Mouse (Mus musculus) left cerebral cortex, adult 18-20 months (tissue): ENCODE results near the gene Ankrd65. TPM values are rescaled to one million over a fixed set of nuclear protein-coding genes. Genes with fewer than 3 reads are reported as not detected.

Source experiments
- DNase-seq, 2 experiments: peaks; one replicate each; pipeline ENCODE4 v3.0.0; 2021 to 2022; ENCODE audit warnings: low spot score in 2 of 2, mixed read lengths in 1 of 2
- total RNA-seq, 2 experiments: library from RNA; stranded (reverse); gene quantifications; 2 replicates each; pipeline ENCODE4 v1.2.3; 2021

The Ankrd65 gene
- total RNA-seq, 2 experiments from 2014 or later, result 0.44 TPM; not detected in 1

- DNase-seq, result peak; percentile 88 to 93
These were observed 21.9 kb downstream of the Ankrd65 start, which contains the start of gene Ccnl2 for GRCm38 (mm10) chr4:155811929-155812664. Gene Ccnl2, plus strand, starts transcription at chr4:155812489.

DNA sequence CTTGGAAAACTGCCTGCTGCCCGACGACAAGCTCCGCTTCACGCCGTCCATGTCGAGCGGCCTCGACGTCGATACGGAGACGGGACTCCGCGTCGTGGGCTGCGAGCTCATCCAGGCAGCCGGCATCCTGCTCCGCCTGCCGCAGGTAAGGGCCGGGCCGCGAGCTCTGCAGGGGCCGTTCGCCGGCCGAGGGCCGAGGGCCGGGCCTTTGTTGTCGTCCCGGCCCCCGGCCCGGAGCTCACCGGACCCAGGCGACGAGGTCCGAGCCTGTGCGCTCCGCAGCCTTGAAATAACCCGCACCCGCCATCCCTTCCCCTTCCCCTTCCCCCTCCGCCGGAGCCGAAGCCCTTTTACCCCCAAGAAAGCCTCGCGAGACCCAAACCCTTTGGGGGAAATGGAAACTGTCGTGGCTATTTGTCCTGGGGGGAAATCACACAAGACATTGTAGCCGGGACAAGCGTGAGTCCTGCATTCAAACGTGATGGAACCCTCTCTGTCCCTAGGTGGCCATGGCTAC, 22.5 kb downstream of the Ankrd65 start:
- no peak for DNase-seq

GRCm38 (mm10) chr4:155817533-155817932, 27.3 kb downstream of the Ankrd65 start:
- DNase-seq, result no peak

- no peak for DNase-seq
These were observed 30.8 kb downstream of the Ankrd65 start for GRCm38 (mm10) chr4:155821025-155821424.

DNA sequence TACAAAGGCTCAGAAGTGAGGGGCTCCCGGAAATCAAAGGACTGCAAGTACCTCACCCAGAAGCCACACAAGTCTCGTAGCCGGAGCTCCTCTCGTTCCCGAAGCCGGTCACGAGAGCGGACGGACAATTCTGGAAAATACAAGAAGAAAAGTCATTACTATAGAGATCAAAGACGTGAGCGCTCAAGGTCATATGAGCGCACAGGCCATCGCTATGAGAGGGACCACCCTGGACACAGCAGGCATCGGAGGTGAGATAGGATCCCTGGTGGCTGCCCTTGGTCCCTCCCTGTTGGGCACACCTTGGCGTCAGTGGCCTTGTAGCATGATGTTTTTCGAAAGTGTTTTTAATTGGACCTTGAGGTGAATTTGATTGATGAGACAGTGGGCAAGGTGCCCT, 33.2 kb downstream of the Ankrd65 start:
- no peak for DNase-seq

DNA sequence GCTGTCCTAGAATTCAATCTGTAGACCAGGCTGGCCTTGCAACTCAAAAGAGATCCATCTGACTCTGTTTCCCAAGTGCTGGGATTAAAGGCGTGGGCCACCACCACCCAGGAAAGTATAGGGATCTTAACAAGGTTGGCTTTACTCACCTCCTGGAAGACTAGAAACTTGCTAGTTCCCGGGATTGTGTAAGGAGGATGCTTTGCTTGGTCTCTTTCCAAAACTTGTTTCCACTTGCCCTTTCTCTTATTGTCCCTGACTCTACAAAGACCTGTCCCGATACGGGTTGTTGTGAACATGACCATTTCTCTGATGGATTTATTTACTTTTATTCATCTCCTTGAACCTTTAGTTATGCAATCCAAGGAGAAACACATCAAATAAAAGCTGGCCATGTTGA, 39.6 kb downstream of the Ankrd65 start:
- DNase-seq, result no peak

GRCm38 (mm10) chr4:155830596-155830995, 40.4 kb downstream of the Ankrd65 start:
- DNase-seq, result no peak

GRCm38 (mm10) chr4:155831205-155831766, 41.0 kb downstream of the Ankrd65 start, which contains the start of gene Aurkaip1:
Gene Aurkaip1, plus strand, starts transcription at chr4:155831272.
- DNase-seq, result peak; percentile 95 to 96

GRCm38 (mm10) chr4:155831831-155832230, 41.6 kb downstream of the Ankrd65 start:
- no peak for DNase-seq

GRCm38 (mm10) chr4:155832321-155832720, 42.1 kb downstream of the Ankrd65 start:
- DNase-seq, result no peak

- DNase-seq, result no peak
These were observed 43.0 kb downstream of the Ankrd65 start for GRCm38 (mm10) chr4:155833234-155833633.

DNA sequence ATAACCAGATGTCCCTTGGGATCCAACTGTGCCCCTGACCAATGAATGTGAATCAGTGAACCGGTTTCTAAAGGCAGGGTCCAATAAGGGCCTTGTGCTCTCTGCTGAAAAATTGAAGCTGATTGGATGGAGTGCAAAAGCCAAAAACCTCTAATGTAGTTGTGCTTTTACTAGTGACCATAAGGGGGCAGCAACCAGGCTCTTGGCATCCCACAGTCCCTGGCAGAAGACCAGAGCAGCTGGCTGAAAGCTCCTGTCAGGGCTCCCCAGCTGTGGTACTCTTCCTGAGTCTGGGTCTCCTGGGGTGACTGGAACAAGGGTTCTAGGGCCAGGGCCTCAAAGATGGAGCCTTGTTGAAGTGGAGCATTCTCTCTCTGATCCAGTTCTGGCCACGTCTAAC, 43.6 kb downstream of the Ankrd65 start:
- peak; percentile 69 to 77 for DNase-seq

DNA sequence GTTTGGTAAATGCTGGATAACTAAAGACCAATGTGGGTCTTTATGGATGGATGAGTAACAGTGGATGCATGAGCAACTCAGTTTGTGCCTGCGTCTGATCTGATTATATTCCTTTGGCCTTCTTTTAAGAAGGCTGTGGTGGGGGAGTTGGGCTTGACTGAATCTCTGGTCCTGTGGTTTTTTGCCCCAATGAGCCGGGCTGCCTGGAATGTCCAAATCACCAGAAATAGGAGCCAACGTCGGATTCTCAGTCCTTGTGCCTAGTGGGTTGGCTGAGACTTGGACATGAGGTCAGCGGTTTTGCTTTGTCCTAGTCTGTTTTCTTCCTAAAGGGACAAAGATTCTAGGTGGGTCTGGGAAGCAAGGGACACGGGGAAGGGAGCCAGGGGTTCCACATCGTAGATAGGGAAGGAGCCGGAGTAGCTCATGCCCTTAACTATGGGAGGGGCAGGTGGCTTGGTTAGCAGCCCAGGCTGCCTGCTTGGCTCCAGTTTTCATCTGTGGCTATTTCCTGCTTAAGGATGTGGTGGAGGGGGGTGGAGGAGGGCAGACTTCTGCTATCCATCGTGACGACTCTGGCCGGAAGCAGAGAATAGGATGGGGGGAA, 47.3 kb downstream of the Ankrd65 start:
- no peak for DNase-seq

GRCm38 (mm10) chr4:155838187-155839153, 48.2 kb downstream of the Ankrd65 start:
- DNase-seq, result no peak

- DNase-seq, result no peak
These were observed 49.3 kb downstream of the Ankrd65 start, which contains the start of gene Mxra8 for GRCm38 (mm10) chr4:155839483-155839910. Gene Mxra8, plus strand, starts transcription at chr4:155839680.

- no peak for DNase-seq
These were observed 50.1 kb downstream of the Ankrd65 start for GRCm38 (mm10) chr4:155840076-155841002.

DNA sequence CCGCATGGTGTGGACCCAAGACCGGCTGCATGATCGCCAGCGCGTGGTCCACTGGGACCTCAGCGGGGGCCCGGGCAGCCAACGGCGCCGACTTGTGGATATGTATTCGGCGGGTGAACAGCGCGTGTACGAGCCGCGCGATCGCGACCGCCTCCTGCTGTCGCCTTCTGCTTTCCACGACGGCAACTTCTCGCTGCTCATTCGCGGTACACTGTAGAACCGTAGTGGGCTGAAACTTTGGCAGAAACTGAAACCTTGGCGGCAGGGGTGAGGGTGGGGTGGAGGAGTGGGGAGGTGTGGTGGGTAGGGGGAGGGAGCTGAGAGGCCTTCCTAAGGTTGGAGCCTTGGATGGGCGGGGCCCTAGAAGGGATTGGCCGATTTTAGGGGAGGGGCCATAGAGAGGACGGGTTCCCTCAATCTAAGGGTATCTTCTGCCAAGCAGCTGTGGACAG, 50.8 kb downstream of the Ankrd65 start:
- DNase-seq, result no peak

GRCm38 (mm10) chr4:155841651-155842270, 51.5 kb downstream of the Ankrd65 start:
- no peak for DNase-seq

GRCm38 (mm10) chr4:155843231-155843630, 53.0 kb downstream of the Ankrd65 start:
- no peak for DNase-seq
